Mouse (Mus musculus) left cerebral cortex, adult 18-20 months (tissue): ENCODE results near the gene Was. TPM values are rescaled to one million over a fixed set of nuclear protein-coding genes. Genes with fewer than 3 reads are reported as not detected.
"Not testable (repeated sequence)": the region's sequence is repeated elsewhere in the genome, so short reads cannot be mapped to it uniquely, and the experiment has no call there.

Source experiments
- DNase-seq, 2 experiments: peaks; one replicate each; pipeline ENCODE4 v3.0.0; 2021 to 2022; ENCODE audit warnings: low spot score in 2 of 2, mixed read lengths in 1 of 2
- total RNA-seq, 2 experiments: library from RNA; stranded (reverse); gene quantifications; 2 replicates each; pipeline ENCODE4 v1.2.3; 2021

The Was gene
- total RNA-seq, 2 experiments from 2014 or later, result 1.3 to 1.5 TPM

- peak; percentile 86 to 92 for DNase-seq
Observed at GRCm38 (mm10) chrX:8074430-8075014, 15.8 kb downstream of the Was start, which contains the start of gene Suv39h1. Gene Suv39h1, minus strand, starts transcription at chrX:8074760.

DNA sequence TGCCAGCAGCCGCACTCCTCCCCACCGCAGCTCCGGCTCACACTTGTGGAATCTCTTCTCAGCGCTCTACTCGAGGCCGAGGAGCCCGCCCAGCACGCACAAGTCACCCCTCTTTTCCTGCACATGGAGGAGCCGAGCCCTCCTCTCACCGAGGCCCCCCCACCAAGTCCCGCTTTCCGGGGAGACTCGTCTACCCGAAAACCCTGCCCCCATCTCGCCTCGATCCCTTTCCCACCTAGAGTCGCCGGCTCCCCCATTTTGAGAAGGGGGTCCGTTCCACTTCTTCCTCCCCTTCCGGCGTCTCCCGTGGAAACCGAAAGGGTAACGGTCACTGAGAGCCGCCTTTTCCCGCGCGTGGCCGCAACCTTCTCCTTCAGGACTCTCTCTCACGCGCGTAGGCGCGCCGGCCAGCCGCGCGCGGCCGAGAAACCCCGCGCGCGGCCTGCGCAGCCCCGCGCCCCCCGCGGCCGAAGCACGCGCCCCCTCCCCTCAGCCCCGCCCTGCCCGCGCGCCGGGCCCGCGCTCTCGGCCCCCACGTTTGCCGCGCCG is 16.3 kb downstream of the Was start:
- peak; percentile 2 for DNase-seq

DNA sequence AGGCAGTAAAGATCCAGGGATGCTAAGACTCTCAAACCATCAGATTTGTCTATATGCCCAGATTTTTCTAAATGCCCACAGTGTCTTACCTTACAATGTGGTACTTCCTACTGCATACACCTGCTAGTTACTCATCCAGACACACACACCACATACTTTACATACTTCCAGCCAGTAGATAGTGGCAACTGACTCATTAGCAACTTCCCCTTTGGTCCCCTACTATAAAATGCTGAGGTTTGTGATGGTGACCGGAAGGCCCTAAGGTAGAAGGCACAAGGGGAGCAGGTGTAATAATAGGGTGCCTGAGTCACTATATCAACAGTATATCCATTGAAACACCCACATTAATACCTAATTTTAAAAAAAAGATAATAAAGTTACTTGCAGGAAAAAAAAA is 21.1 kb downstream of the Was start:
- DNase-seq, result no peak

DNA sequence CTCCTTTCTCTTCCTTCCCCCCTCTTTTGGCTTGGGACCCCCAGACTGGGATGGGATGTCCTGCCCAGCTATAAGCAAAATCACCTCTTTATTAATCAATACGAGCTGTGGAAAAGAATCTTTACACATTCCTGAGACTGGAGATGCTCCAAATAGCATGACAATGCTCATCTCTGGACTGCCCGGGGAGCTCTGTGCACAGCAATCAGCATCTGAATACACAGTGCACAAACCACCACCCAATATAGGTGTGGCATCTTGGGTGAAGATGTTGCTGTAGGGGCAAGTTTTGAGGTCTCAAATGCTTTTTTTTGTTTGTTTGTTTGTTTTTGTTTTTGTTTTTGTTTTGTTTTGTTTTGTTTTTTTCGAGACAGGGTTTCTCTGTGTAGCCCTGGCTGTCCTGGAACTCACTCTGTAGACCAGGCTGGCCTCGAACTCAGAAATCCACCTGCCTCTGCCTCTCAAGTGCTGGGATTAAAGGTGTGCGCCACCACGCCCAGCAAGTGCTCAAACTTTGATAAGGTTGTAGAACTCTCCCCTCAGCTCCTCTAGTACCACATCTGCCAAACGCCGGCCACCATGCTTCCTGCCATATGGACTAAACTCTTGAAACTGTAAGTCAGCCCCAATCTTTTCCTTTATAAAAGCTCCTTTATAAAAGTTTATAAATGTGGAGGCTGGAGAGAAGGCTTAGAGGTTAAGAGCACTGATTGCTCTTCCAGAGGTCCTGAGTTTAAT is 39.1 kb downstream of the Was start:
- DNase-seq, result not testable (repeated sequence)

DNA sequence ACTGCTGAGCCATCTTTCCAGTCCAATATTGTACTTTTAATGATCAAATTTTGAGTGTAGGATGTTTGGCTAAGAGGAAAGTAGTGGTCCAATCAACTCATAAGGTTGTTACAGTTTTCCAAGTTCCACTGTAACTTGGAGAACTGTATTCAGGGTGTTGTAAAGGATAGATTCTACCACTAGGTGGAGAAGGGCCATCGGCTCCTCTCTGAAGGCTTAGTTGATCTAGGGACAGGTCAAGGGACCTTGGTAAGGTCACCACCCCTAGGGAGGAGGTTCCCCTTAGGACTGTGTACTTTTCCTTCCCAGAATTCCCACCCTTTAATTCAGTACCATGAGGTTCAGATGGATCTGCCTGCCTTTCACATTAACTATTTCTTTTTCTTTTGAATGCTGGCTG is 57.3 kb downstream of the Was start:
- DNase-seq, result no peak

Other genes starting within 250 kb of the Was start
- 10 to 100 TPM; 81.4 to 83.2 TPM for gene Otud5, start 249.1 kb downstream of the Was start, total RNA-seq
- gene Pim2, start 212.2 kb downstream of the Was start, total RNA-seq, result 10 to 100 TPM; 49.5 to 52.9 TPM
- gene Slc35a2, start 206.5 kb downstream of the Was start, total RNA-seq, result 10 to 100 TPM; 34.5 to 38.2 TPM
- gene Pqbp1, start 191.2 kb downstream of the Was start, total RNA-seq, result 10 to 100 TPM; 91.8 to 98.4 TPM
- gene Timm17b, start 191.1 kb downstream of the Was start, total RNA-seq, result 10 to 100 TPM; 22.8 to 27.1 TPM
- gene Gm10491, start 182.7 kb downstream of the Was start, total RNA-seq, result not detected
- gene Gm10490, start 181.0 kb downstream of the Was start, total RNA-seq, result not detected
- gene Pcsk1n, start 170.7 kb downstream of the Was start, total RNA-seq, result 100 to 1,000 TPM; 480 to 519 TPM
- not detected for gene Eras, start 161.9 kb downstream of the Was start, total RNA-seq
- 10 to 100 TPM; 47.5 to 48.4 TPM for gene Hdac6, start 142.6 kb downstream of the Was start, total RNA-seq
- gene Gata1, start 112.4 kb downstream of the Was start, total RNA-seq, result not detected
- gene Glod5, start 72.0 kb downstream of the Was start, total RNA-seq, result under 1 TPM in 1 of 2 experiments, not detected in 1; 0.79 TPM
- gene Suv39h1, start 15.7 kb downstream of the Was start, total RNA-seq, result 10 to 100 TPM; 21.1 to 30.2 TPM
- gene Wdr13, start 42.4 kb upstream of the Was start, total RNA-seq, result 100 to 1,000 TPM; 190 TPM
- 100 to 1,000 TPM in 1 of 2 experiments, 10 to 100 TPM in 1; 87.6 to 133 TPM for gene Rbm3, start 55.4 kb upstream of the Was start, total RNA-seq
- gene Tbc1d25, start 85.7 kb upstream of the Was start, total RNA-seq, result 10 to 100 TPM; 16.8 to 18.0 TPM
- gene Ebp, start 103.0 kb upstream of the Was start, total RNA-seq, result 10 to 100 TPM; 32.9 to 36.9 TPM
- gene Porcn, start 116.0 kb upstream of the Was start, total RNA-seq, result 10 to 100 TPM; 67.6 to 77.9 TPM
- 10 to 100 TPM; 24.2 to 25.0 TPM for gene Ftsj1, start 161.9 kb upstream of the Was start, total RNA-seq
- gene Slc38a5, start 180.6 kb upstream of the Was start, total RNA-seq, result 1 to 10 TPM; 1.8 to 4.3 TPM
- gene Ssxb10, start 236.9 kb upstream of the Was start, total RNA-seq, result not detected